Mouse (Mus musculus) kidney, postnatal 0 days (tissue): ENCODE results near the gene Trp63. TPM values are rescaled to one million over a fixed set of nuclear protein-coding genes. Genes with fewer than 3 reads are reported as not detected.

Experiments used
- ATAC-seq: fragments of 200-750 bp; cut with Nextera tagmentation; replicated peaks from 2 replicates; pipeline ENCODE4 v1.8.0; 2017; ENCODE audit warnings: low read depth, moderate number of reproducible peaks, moderate TSS enrichment, moderate library complexity; ENCODE audit not compliant: low FRiP score
- DNase-seq: peaks from one replicate; pipeline ENCODE4 v3.0.0-alpha.2; 2016; ENCODE audit warnings: low spot score
- H3K27ac ChIP-seq: fragments of 300-500 bp; sonication (generic); 2 replicates; pipeline ENCODE4 v1.5.1; 2014; ENCODE audit warnings: mild to moderate bottlenecking
- H3K27me3 ChIP-seq: fragments of 300-500 bp; sonication (generic); 2 replicates; pipeline ENCODE4 v1.6.1; 2014; ENCODE audit warnings: low read length, mixed read lengths; ENCODE audit not compliant: insufficient read depth
- H3K36me3 ChIP-seq: fragments of 300-500 bp; sonication (generic); 2 replicates; pipeline ENCODE4 v1.6.1; 2014; ENCODE audit warnings: low read length, mixed read lengths; ENCODE audit not compliant: insufficient read depth
- H3K4me1 ChIP-seq: fragments of 300-500 bp; sonication (generic); replicated peaks from 2 replicates; pipeline ENCODE4 v1.6.1; 2014; ENCODE audit warnings: antibody characterized with exemption, low read length, mixed read lengths; ENCODE audit not compliant: insufficient read depth
- H3K4me2 ChIP-seq: fragments of 300-500 bp; sonication (generic); 2 replicates; pipeline ENCODE4 v1.6.1; 2014; ENCODE audit warnings: mild to moderate bottlenecking, low read length, moderate library complexity, mixed read lengths
- H3K4me3 ChIP-seq: fragments of 300-500 bp; sonication (generic); replicated peaks from 2 replicates; pipeline ENCODE4 v1.5.1; 2014; ENCODE audit warnings: low read depth, low read length
- H3K9ac ChIP-seq: fragments of 300-500 bp; sonication (generic); 2 replicates; pipeline ENCODE4 v1.6.1; 2014; ENCODE audit warnings: low read depth, low read length
- H3K9me3 ChIP-seq: fragments of 300-500 bp; sonication (generic); replicated peaks from 2 replicates; pipeline ENCODE4 v1.6.1; 2016; ENCODE audit warnings: low read length, inconsistent platforms, mixed read lengths
- CTCF ChIP-seq: IDR thresholded peaks from 2 replicates; pipeline ENCODE4 v1.5.1; 2016; ENCODE audit warnings: antibody characterized with exemption, low read depth, mild to moderate bottlenecking, moderate library complexity
- WGBS: fragments of 180-500 bp; shearing (Covaris S2); extraction: QIAGEN DNeasy Blood & Tissue Kit; methylation state at CpG from one replicate; pipeline ENCODE4 v1.1.7; 2014; 5-methylcytosine and 5-hydroxymethylcytosine counted together
- polyA plus RNA-seq: library from polyadenylated mRNA; unstranded; fragments of >200 nt; fragmentation: Nextera tagmentation; extraction: Ambion mirVana; gene quantifications from 2 replicates; pipeline ENCODE4 v1.2.1, GENCODE M21; 2015

Gene Trp63
- polyA plus RNA-seq, 1 experiment from 2014 or later, result 1.3 TPM

- H3K36me3 ChIP-seq, result no peaks in the 10 kb centered on the region
- no peaks in the 10 kb centered on the region for H3K4me1 ChIP-seq
- DNase-seq (no peak), ATAC-seq (no peak)
- no peak overlapping the region for H3K4me3 ChIP-seq
- no peak overlapping the region for H3K27ac ChIP-seq
- H3K27me3 ChIP-seq, result no peaks in the 10 kb centered on the region
- TF ChIP-seq CTCF, result no peak
- no peak overlapping the region for H3K9ac ChIP-seq
- no peaks in the 10 kb centered on the region for H3K9me3 ChIP-seq
- WGBS, result 70% methylated on average over 4 of the region's 4 CpGs
- H3K4me2 ChIP-seq, result no peak overlapping the region
Measured at GRCm38 (mm10) chr16:25682533-25682932, 1.0 kb upstream of the Trp63 start.

- H3K27ac ChIP-seq, result no peak overlapping the region
- 63% methylated on average over 2 of the region's 2 CpGs for WGBS
- DNase-seq, result no peak
- no peaks in the 10 kb centered on the region for H3K36me3 ChIP-seq
- H3K4me1 ChIP-seq, result no peaks in the 10 kb centered on the region
- H3K27me3 ChIP-seq, result no peaks in the 10 kb centered on the region
- TF ChIP-seq CTCF, result no peak
- H3K9me3 ChIP-seq, result no peaks in the 10 kb centered on the region
- no peak for ATAC-seq
- H3K4me2 ChIP-seq, result no peak overlapping the region
- no peak overlapping the region for H3K4me3 ChIP-seq
- no peak overlapping the region for H3K9ac ChIP-seq
Measured at GRCm38 (mm10) chr16:25684572-25684971, 1.0 kb downstream of the Trp63 start.

- DNase-seq, result no peak
- Histone ChIP-seq H3K4me3 (no peak overlapping the region), H3K27ac (no peak overlapping the region), H3K9ac (no peak overlapping the region), H3K36me3 (no peaks in the 10 kb centered on the region), H3K4me1 (no peaks in the 10 kb centered on the region), H3K4me2 (no peak overlapping the region), H3K9me3 (no peaks in the 10 kb centered on the region), H3K27me3 (no peaks in the 10 kb centered on the region)
- 14% methylated on average over 5 of the region's 5 CpGs for WGBS
- no peak for TF ChIP-seq CTCF
- no peak for ATAC-seq
Measured at GRCm38 (mm10) chr16:25690612-25691011, 7.0 kb downstream of the Trp63 start.

DNA sequence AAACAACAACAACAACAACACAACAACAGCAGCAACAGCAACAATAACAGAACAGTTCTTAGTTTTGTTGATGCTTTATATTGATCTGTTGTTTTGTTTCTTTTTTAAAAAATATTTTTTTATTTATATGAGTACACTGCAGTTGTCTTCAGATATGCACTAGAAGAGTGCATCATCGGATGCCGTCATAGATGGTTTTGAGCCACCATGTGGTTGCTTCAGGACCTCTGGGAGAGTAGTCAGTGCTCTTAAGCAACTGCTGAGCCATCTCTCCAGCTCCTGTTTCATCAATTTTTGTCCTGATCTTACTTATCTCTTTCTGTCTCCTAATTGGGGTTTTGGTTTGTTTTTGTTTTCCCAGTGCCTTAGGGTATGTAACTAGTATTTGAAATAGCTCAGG is 17.7 kb downstream of the Trp63 start:
- Histone ChIP-seq H3K4me2 (no peak overlapping the region), H3K36me3 (no peaks in the 10 kb centered on the region), H3K4me3 (no peak overlapping the region), H3K27ac (no peak overlapping the region), H3K9me3 (no peaks in the 10 kb centered on the region), H3K9ac (no peak overlapping the region), H3K4me1 (no peaks in the 10 kb centered on the region), H3K27me3 (no peaks in the 10 kb centered on the region)
- TF ChIP-seq CTCF, result no peak
- ATAC-seq (no peak), DNase-seq (no peak)
- WGBS, result 94% methylated on average over 2 of the region's 2 CpGs

DNA sequence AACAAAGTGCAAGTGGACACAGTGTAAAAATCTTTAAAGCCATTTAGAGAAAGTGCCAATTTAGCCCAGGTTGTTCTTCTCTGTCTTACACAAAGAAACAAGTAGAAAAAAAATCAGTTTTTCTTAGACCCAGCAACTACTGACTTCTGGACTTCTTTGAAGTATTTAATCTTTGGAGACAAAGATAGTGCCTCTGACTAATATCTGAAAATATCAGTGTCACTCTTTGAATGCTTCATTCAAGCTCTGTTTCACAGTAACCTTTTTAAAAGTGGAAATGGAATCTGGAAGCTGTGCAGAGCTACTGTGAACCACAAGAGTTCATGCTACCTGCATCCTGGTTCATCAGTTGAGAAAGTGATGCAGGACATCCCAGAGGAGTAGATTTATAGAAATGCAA is 22.7 kb downstream of the Trp63 start:
- no peak for DNase-seq
- Histone ChIP-seq H3K27me3 (no peaks in the 10 kb centered on the region), H3K4me2 (no peak overlapping the region), H3K4me1 (no peaks in the 10 kb centered on the region), H3K9ac (no peak overlapping the region), H3K4me3 (no peak overlapping the region), H3K27ac (no peak overlapping the region), H3K9me3 (no peaks in the 10 kb centered on the region), H3K36me3 (no peaks in the 10 kb centered on the region)
- no peak for TF ChIP-seq CTCF
- no peak for ATAC-seq

GRCm38 (mm10) chr16:25715790-25716189 is 32.2 kb downstream of the Trp63 start:
- WGBS, result 68% methylated on average over 3 of the region's 3 CpGs

GRCm38 (mm10) chr16:25723131-25723530 is 39.6 kb downstream of the Trp63 start:
- Histone ChIP-seq H3K36me3 (no peaks in the 10 kb centered on the region), H3K27ac (no peak overlapping the region), H3K9me3 (no peaks in the 10 kb centered on the region), H3K4me2 (no peak overlapping the region), H3K9ac (no peak overlapping the region), H3K27me3 (no peaks in the 10 kb centered on the region), H3K4me3 (no peak overlapping the region), H3K4me1 (no peaks in the 10 kb centered on the region)
- TF ChIP-seq CTCF, result no peak
- DNase-seq (no peak), ATAC-seq (no peak)
- 58% methylated on average over 5 of the region's 5 CpGs for WGBS

More at GRCm38 (mm10) chr16:25715790-25716189, 32.2 kb downstream of the Trp63 start:
- no peak overlapping the region for H3K27ac ChIP-seq
- H3K4me3 ChIP-seq, result no peak overlapping the region
- ATAC-seq (no peak), DNase-seq (no peak)
- H3K9ac ChIP-seq, result no peak overlapping the region
- H3K9me3 ChIP-seq, result no peaks in the 10 kb centered on the region
- no peak for TF ChIP-seq CTCF
- no peaks in the 10 kb centered on the region for H3K27me3 ChIP-seq
- no peaks in the 10 kb centered on the region for H3K4me1 ChIP-seq
- no peak overlapping the region for H3K4me2 ChIP-seq
- H3K36me3 ChIP-seq, result no peaks in the 10 kb centered on the region
